Mouse (Mus musculus) limb, embryonic 10.5 days (tissue): ENCODE measurements around the gene Lypd5. TPM values are rescaled to one million over a fixed set of nuclear protein-coding genes. Genes with fewer than 3 reads are reported as not detected.

Experiments
- DNase-seq: peaks from one replicate; pipeline ENCODE4 v3.0.0-alpha.2; 2017; ENCODE audit warnings: low spot score
- H3K27ac ChIP-seq: fragments of 300-500 bp; sonication (generic); 2 replicates; pipeline ENCODE4 v1.5.1; 2016; ENCODE audit warnings: mild to moderate bottlenecking
- H3K27me3 ChIP-seq: fragments of 300-500 bp; sonication (generic); 2 replicates; pipeline ENCODE4 v1.6.1; 2016; ENCODE audit warnings: low read depth, mild to moderate bottlenecking; ENCODE audit not compliant: poor library complexity, severe bottlenecking
- H3K36me3 ChIP-seq: fragments of 300-500 bp; sonication (generic); 2 replicates; pipeline ENCODE4 v1.6.1; 2016; ENCODE audit warnings: mild to moderate bottlenecking, moderate library complexity
- H3K4me1 ChIP-seq: fragments of 300-500 bp; sonication (generic); 2 replicates; pipeline ENCODE4 v1.6.1; 2016
- H3K4me3 ChIP-seq: fragments of 300-500 bp; sonication (generic); 2 replicates; pipeline ENCODE4 v1.5.1; 2016; ENCODE audit warnings: mild to moderate bottlenecking, moderate library complexity
- H3K9me3 ChIP-seq: fragments of 300-500 bp; sonication (generic); replicated peaks from 2 replicates; pipeline ENCODE4 v1.6.1; 2016; ENCODE audit warnings: mild to moderate bottlenecking
- WGBS: fragments of 180-500 bp; shearing (Covaris S2); methylation state at CpG from one replicate; pipeline ENCODE4 v1.1.7; 2016; 5-methylcytosine and 5-hydroxymethylcytosine counted together
- polyA plus RNA-seq: library from polyadenylated mRNA; unstranded; fragments of >200 nt; fragmentation: Nextera tagmentation; extraction: Ambion mirVana; gene quantifications from 2 replicates; pipeline ENCODE4 v1.2.1, GENCODE M21; 2016

Gene Lypd5
- polyA plus RNA-seq, 1 experiment from 2014 or later, result not detected

GRCm38 (mm10) chr7:24365258-24366014, 16.4 kb downstream of the Lypd5 start:
- WGBS, result 80% methylated on average over 5 of the region's 5 CpGs
- Histone ChIP-seq H3K27me3 (peaks cover 10% of the 10 kb centered on the region), H3K9me3 (no peaks in the 10 kb centered on the region; the same call in 1 of the 2 replicates), H3K4me3 (no peak overlapping the region), H3K27ac (0 out of 2 replicates have a peak overlapping the region, but pooled peaks have one; percentile 44), H3K36me3 (0 out of 2 replicates have a peak, but pooled peaks cover 2% of the 10 kb centered on the region), H3K4me1 (peaks cover 10% of the 10 kb centered on the region)
- no peak for DNase-seq

GRCm38 (mm10) chr7:24366716-24367632, 18.0 kb downstream of the Lypd5 start:
- peaks cover 10% of the 10 kb centered on the region for H3K27me3 ChIP-seq
- WGBS, result 81% methylated on average over 15 of the region's 15 CpGs
- H3K9me3 ChIP-seq, result no peaks in the 10 kb centered on the region; the same call in 1 of the 2 replicates
- H3K4me3 ChIP-seq, result no peak overlapping the region
- H3K4me1 ChIP-seq, result peaks cover 10% of the 10 kb centered on the region
- no peak overlapping the region for H3K27ac ChIP-seq
- no peak for DNase-seq
- H3K36me3 ChIP-seq, result 0 out of 2 replicates have a peak, but pooled peaks cover 2% of the 10 kb centered on the region

- Histone ChIP-seq H3K9me3 (0 out of 2 replicates have a peak, but pooled peaks cover under 1% of the 10 kb centered on the region), H3K36me3 (no peaks in the 10 kb centered on the region), H3K4me1 (peaks cover 14% of the 10 kb centered on the region), H3K27ac (no peak overlapping the region), H3K4me3 (no peak overlapping the region), H3K27me3 (peaks cover 6% of the 10 kb centered on the region)
- 69% methylated on average over 4 of the region's 4 CpGs for WGBS
- no peak for DNase-seq
These were observed 19.2 kb downstream of the Lypd5 start for GRCm38 (mm10) chr7:24368226-24368625.

GRCm38 (mm10) chr7:24368946-24369345, 19.9 kb downstream of the Lypd5 start:
- Histone ChIP-seq H3K4me1 (peaks cover 21% of the 10 kb centered on the region), H3K27ac (no peak overlapping the region), H3K9me3 (0 out of 2 replicates have a peak, but pooled peaks cover 1% of the 10 kb centered on the region), H3K4me3 (no peak overlapping the region), H3K36me3 (no peaks in the 10 kb centered on the region), H3K27me3 (peaks cover 6% of the 10 kb centered on the region)
- DNase-seq, result no peak
- 89% methylated on average over 7 of the region's 7 CpGs for WGBS

- H3K36me3 ChIP-seq, result no peaks in the 10 kb centered on the region
- H3K27me3 ChIP-seq, result peaks cover 6% of the 10 kb centered on the region
- WGBS, result 38% methylated on average over 23 of the region's 23 CpGs
- peak within 1 kb of the TSS; percentile 1; the same call in 1 of the 2 replicates for H3K4me3 ChIP-seq
- 0 out of 2 replicates have a peak, but pooled peaks cover 1% of the 10 kb centered on the region for H3K9me3 ChIP-seq
- no peak for DNase-seq
- H3K4me1 ChIP-seq, result peaks cover 24% of the 10 kb centered on the region
- peak within 1 kb of the TSS; percentile 68 for H3K27ac ChIP-seq
These were observed 20.9 kb downstream of the Lypd5 start, which contains the start of gene Kcnn4 for GRCm38 (mm10) chr7:24369731-24370541. TSS of gene Kcnn4 (plus strand) at chr7:24370263.

GRCm38 (mm10) chr7:24371012-24371808, 22.2 kb downstream of the Lypd5 start:
- H3K9me3 ChIP-seq, result 0 out of 2 replicates have a peak, but pooled peaks cover 1% of the 10 kb centered on the region
- H3K4me3 ChIP-seq, result no peak overlapping the region
- peaks cover 6% of the 10 kb centered on the region for H3K27me3 ChIP-seq
- peak overlapping the region; percentile 42; the same call in 1 of the 2 replicates for H3K27ac ChIP-seq
- no peak for DNase-seq
- H3K4me1 ChIP-seq, result peaks cover 24% of the 10 kb centered on the region
- H3K36me3 ChIP-seq, result no peaks in the 10 kb centered on the region
- WGBS, result 69% methylated on average over 7 of the region's 7 CpGs

- no peak for DNase-seq
- peaks cover 11% of the 10 kb centered on the region for H3K27me3 ChIP-seq
- H3K4me1 ChIP-seq, result peaks cover 27% of the 10 kb centered on the region
- no peak overlapping the region; the same call in 1 of the 2 replicates for H3K27ac ChIP-seq
- 68% methylated on average over 3 of the region's 3 CpGs for WGBS
- H3K4me3 ChIP-seq, result no peak overlapping the region
- no peaks in the 10 kb centered on the region for H3K36me3 ChIP-seq
- H3K9me3 ChIP-seq, result 0 out of 2 replicates have a peak, but pooled peaks cover 1% of the 10 kb centered on the region
These were observed 22.8 kb downstream of the Lypd5 start for GRCm38 (mm10) chr7:24371809-24372145.

GRCm38 (mm10) chr7:24372300-24372699, 23.3 kb downstream of the Lypd5 start:
- DNase-seq, result no peak
- peaks cover 16% of the 10 kb centered on the region for H3K27me3 ChIP-seq
- H3K4me1 ChIP-seq, result peaks cover 32% of the 10 kb centered on the region
- peak overlapping the region; percentile 42; the same call in 1 of the 2 replicates for H3K27ac ChIP-seq
- WGBS, result 76% methylated on average over 9 of the region's 11 CpGs
- no peaks in the 10 kb centered on the region for H3K36me3 ChIP-seq
- no peak overlapping the region for H3K4me3 ChIP-seq
- H3K9me3 ChIP-seq, result 0 out of 2 replicates have a peak, but pooled peaks cover 1% of the 10 kb centered on the region

GRCm38 (mm10) chr7:24372786-24373185, 23.8 kb downstream of the Lypd5 start:
- Histone ChIP-seq H3K9me3 (0 out of 2 replicates have a peak, but pooled peaks cover 1% of the 10 kb centered on the region), H3K27ac (peak overlapping the region; percentile 42; the same call in 1 of the 2 replicates), H3K27me3 (peaks cover 17% of the 10 kb centered on the region), H3K4me3 (no peak overlapping the region), H3K4me1 (peaks cover 37% of the 10 kb centered on the region), H3K36me3 (no peaks in the 10 kb centered on the region)
- 71% methylated on average over 4 of the region's 4 CpGs for WGBS
- DNase-seq, result no peak

GRCm38 (mm10) chr7:24373538-24374379, 24.8 kb downstream of the Lypd5 start:
- Histone ChIP-seq H3K4me3 (no peak overlapping the region), H3K36me3 (no peaks in the 10 kb centered on the region), H3K4me1 (peaks cover 47% of the 10 kb centered on the region), H3K9me3 (0 out of 2 replicates have a peak, but pooled peaks cover 1% of the 10 kb centered on the region), H3K27me3 (peaks cover 17% of the 10 kb centered on the region), H3K27ac (peak overlapping the region; percentile 56; the same call in 1 of the 2 replicates)
- 56% methylated on average over 17 of the region's 20 CpGs for WGBS
- no peak for DNase-seq
